ENCODE assay signal across 8 mouse cellular contexts in the genomic region with DNA sequence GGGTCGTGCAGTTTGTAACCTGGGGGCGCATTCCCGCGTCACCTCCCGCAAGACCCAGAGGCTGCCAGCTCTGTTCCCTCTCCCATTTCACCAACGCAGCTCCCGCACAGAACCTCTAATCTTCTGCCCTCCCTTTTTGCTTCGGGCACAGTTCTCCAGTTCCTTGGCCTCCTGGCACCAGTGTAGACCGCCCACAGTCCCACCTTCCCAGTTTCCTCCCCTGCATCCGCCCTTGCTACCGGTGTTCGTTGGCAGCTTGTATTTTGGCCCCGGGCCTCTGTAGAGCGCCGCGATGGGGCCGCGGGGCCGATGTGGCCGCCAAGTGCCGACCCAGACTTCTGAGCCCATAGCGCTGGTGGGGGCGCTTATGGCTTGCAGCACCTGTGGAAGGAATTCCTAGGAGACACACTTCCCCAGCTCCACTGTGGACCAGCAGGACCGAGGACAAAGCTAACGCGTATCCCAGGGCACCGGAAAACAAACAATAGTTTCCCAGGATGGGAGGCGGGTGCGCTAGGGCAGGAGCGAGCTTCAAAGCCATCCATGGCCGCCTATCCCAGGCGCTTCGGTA. TPM values are rescaled to one million over a fixed set of nuclear protein-coding genes. Genes with fewer than 3 reads are reported as not detected.
DNase-seq lines count a peak whose midpoint lies in the region; ATAC-seq and TF ChIP-seq lines count a peak whose summit lies in the region.

Gene Odf3b, minus strand, starts transcription at position 452 of the 571 bp plus-strand sequence.

- 1% methylated on average over 33 of the region's 33 CpGs for WGBS in lung, embryonic 16.5 days
- under 1% methylated on average over 33 of the region's 33 CpGs for WGBS in small intestine, adult 2 months

- peak within 1 kb of the TSS; percentile 72 for H3K4me2 ChIP-seq in lung, embryonic 16.5 days (ENCODE audit: low read depth, low read length)

- peak within 1 kb of the TSS; percentile 47 for H3K4me3 ChIP-seq in lung, embryonic 16.5 days (ENCODE audit: low read length)
- H3K4me3 ChIP-seq in small intestine, adult 2 months (ENCODE audit: low read depth, low read length): peak within 1 kb of the TSS; percentile 74

- DNase-seq in cerebellum, postnatal 10 days: peak; percentile 72 to 76
- DNase-seq in heart, adult 8-10 months (ENCODE audit: low spot score): peak; percentile 71
- DNase-seq in kidney, adult 18-20 months: peak; percentile 52
- DNase-seq in gastrocnemius, postnatal 4 days (ENCODE audit: low spot score in 2 of 2): no peak
- no peak for DNase-seq in left cerebral cortex, adult 11 months (ENCODE audit: low spot score)

- H3K9ac ChIP-seq in lung, embryonic 16.5 days (ENCODE audit: low read length): peak within 1 kb of the TSS; percentile 53

- peaks cover 41% of the 10 kb centered on the region for H3K27me3 ChIP-seq in lung, embryonic 16.5 days (ENCODE audit: control insufficient read depth, insufficient read depth, low read depth, low read length)
- H3K27me3 ChIP-seq in small intestine, adult 2 months (ENCODE audit: control insufficient read depth, insufficient read depth, low read length): no peaks in the 10 kb centered on the region

- peak; percentile 36 for ATAC-seq in activated CD4-positive, CD25-positive, alpha-beta regulatory T cell, adult 4 months
- ATAC-seq in lung, embryonic 16.5 days (ENCODE audit: low read depth): no peak

- H3K4me1 ChIP-seq in lung, embryonic 16.5 days (replicated peaks; ENCODE audit: control insufficient read depth, insufficient read depth, low read length): peaks cover 19% of the 10 kb centered on the region
- H3K4me1 ChIP-seq in small intestine, adult 2 months (ENCODE audit: control insufficient read depth, insufficient read depth, insufficient read length, low read length): peaks cover 36% of the 10 kb centered on the region

- no peak; the same call in none of the 2 replicates for TF ChIP-seq POLR2A in small intestine, adult 2 months (IDR thresholded peaks at IDR 0.05; ENCODE audit: low read depth, low read length)

- TF ChIP-seq CTCF in small intestine, adult 2 months (IDR thresholded peaks at IDR 0.05; ENCODE audit: extremely low read depth, insufficient read length, insufficient replicate concordance, low read depth, low read length): no peak

- no peak within 1 kb of the TSS for H3K27ac ChIP-seq in lung, embryonic 16.5 days (ENCODE audit: low read length)
- peak within 1 kb of the TSS; percentile 89 for H3K27ac ChIP-seq in small intestine, adult 2 months (ENCODE audit: insufficient read depth, low read depth, low read length)

- H3K9me3 ChIP-seq in lung, embryonic 16.5 days (ENCODE audit: control insufficient read depth, low read length): no peaks in the 10 kb centered on the region

- no peaks in the 10 kb centered on the region for H3K36me3 ChIP-seq in lung, embryonic 16.5 days (ENCODE audit: control insufficient read depth, insufficient read depth, low read length)
- H3K36me3 ChIP-seq in small intestine, adult 2 months (ENCODE audit: control insufficient read depth, insufficient read depth, low read length): no peaks in the 10 kb centered on the region

RNA-seq across cellular contexts. Expression of gene Odf3b, which starts in this region (rescaled TPM):
- polyA plus RNA-seq in activated CD4-positive, CD25-positive, alpha-beta regulatory T cell, adult 4 months (2017; shearing (Covaris generic)): 1 to 10 TPM; 1.2 to 1.9 TPM
- total RNA-seq in heart, adult 8-10 months (2022): 1 to 10 TPM in 3 of 4 experiments, under 1 TPM in 1; 0.41 to 2.3 (median 2.2) TPM
- 9.6 and 16.1 TPM in 2 replicates for polyA plus RNA-seq in lung, embryonic 16.5 days (2015; fragmentation: Nextera tagmentation; extraction: Ambion mirVana)
- 46.1 and 142 TPM in 2 replicates for polyA plus RNA-seq in small intestine, adult 2 months (2012; rRNA removed)
- total RNA-seq in gastrocnemius, postnatal 4 days (2021): under 1 TPM; 0.44 to 0.71 TPM

Comparison
In these comparisons a context has a peak if more than half of its experiments do, and no peak if none do; other contexts are left out.
1. DNase-seq: peak in cerebellum, postnatal 10 days (2 of 2), heart, adult 8-10 months (single experiment) and kidney, adult 18-20 months (single experiment); none in gastrocnemius, postnatal 4 days (0 of 2) and left cerebral cortex, adult 11 months (single experiment).